Mouse (Mus musculus) right cerebral cortex, postnatal 4 days (tissue): ENCODE data around the gene Zfp746.

Experiments used
- DNase-seq: peaks from one replicate; pipeline ENCODE4 v3.0.0-alpha.2; 2022

The Zfp746 gene

GRCm38 (mm10) chr6:48032661-48033060, 53.7 kb downstream of the Zfp746 start:
- no peak for DNase-seq

- no peak for DNase-seq
These were observed 60.3 kb downstream of the Zfp746 start for GRCm38 (mm10) chr6:48025905-48026660.

- no peak for DNase-seq
These were observed 61.4 kb downstream of the Zfp746 start for GRCm38 (mm10) chr6:48024994-48025345.

GRCm38 (mm10) chr6:48024330-48024993, 61.9 kb downstream of the Zfp746 start:
- DNase-seq = peak; percentile 32

GRCm38 (mm10) chr6:48022672-48023071, 63.7 kb downstream of the Zfp746 start:
- DNase-seq = no peak

- DNase-seq = no peak
These were observed 64.7 kb downstream of the Zfp746 start for GRCm38 (mm10) chr6:48021678-48022077.

GRCm38 (mm10) chr6:48020006-48020405, 66.4 kb downstream of the Zfp746 start:
- DNase-seq = no peak

GRCm38 (mm10) chr6:48016841-48017240, 69.6 kb downstream of the Zfp746 start:
- no peak for DNase-seq

GRCm38 (mm10) chr6:48016090-48016521, 70.3 kb downstream of the Zfp746 start:
- DNase-seq = peak; percentile 70
